Mouse (Mus musculus): ENCODE results near the gene Laptm4a. TPM values are rescaled to one million over a fixed set of nuclear protein-coding genes. Genes with fewer than 3 reads are reported as not detected.
A peak's percentile ranks its signal among the peaks of the same experiment; 100 is the strongest.
"Not testable (repeated sequence)": the region's sequence is repeated elsewhere in the genome, so short reads cannot be mapped to it uniquely, and the experiment has no call there.

Laptm4a gene
- polyA plus RNA-seq, 1 experiment from 2014 or later = 129 TPM

- H3K27me3 ChIP-seq (replicated peaks; ENCODE audit: control insufficient read depth, insufficient read depth, low read length) = no peaks in the 10 kb centered on the region
- WGBS = 45% methylated on average over 1 of the region's 1 CpGs
- 0 out of 2 replicates have a peak, but pooled peaks cover 2% of the 10 kb centered on the region for H3K36me3 ChIP-seq (ENCODE audit: control insufficient read depth, insufficient read depth, low read length)
- H3K4me2 ChIP-seq = peak overlapping the region; percentile 70
- H3K9me3 ChIP-seq (ENCODE audit: control insufficient read depth, low read length) = no peaks in the 10 kb centered on the region
- peak overlapping the region; percentile 76 for H3K4me3 ChIP-seq (ENCODE audit: low read depth, low read length)
- H3K27ac ChIP-seq (ENCODE audit: low read depth, low read length) = peak overlapping the region; percentile 73; the same call in 1 of the 2 replicates
- peaks cover 14% of the 10 kb centered on the region for H3K4me1 ChIP-seq (replicated peaks; ENCODE audit: control insufficient read depth, insufficient read depth, low read length)
- DNase-seq (ENCODE audit: low spot score) (no peak), ATAC-seq (replicated peaks; ENCODE audit: low FRiP score) (no peak)
- H3K9ac ChIP-seq (ENCODE audit: low read depth, low read length) = peak overlapping the region; percentile 69
Observed at GRCm38 (mm10) chr12:8920996-8921393, 469 bp upstream of the Laptm4a start.

- H3K9me3 ChIP-seq (ENCODE audit: control insufficient read depth, low read length) = no peaks in the 10 kb centered on the region
- H3K4me1 ChIP-seq (replicated peaks; ENCODE audit: control insufficient read depth, insufficient read depth, low read length) = peaks cover 14% of the 10 kb centered on the region
- 3% methylated on average over 30 of the region's 30 CpGs for WGBS
Observed at GRCm38 (mm10) chr12:8922369-8923124, 1.1 kb downstream of the Laptm4a start.

GRCm38 (mm10) chr12:8923125-8923410, 1.6 kb downstream of the Laptm4a start:
- H3K36me3 ChIP-seq (ENCODE audit: control insufficient read depth, insufficient read depth, low read length) = 0 out of 2 replicates have a peak, but pooled peaks cover 4% of the 10 kb centered on the region

More at GRCm38 (mm10) chr12:8922369-8923124, 1.1 kb downstream of the Laptm4a start:
- Histone ChIP-seq H3K27me3 (replicated peaks; ENCODE audit: control insufficient read depth, insufficient read depth, low read length) (no peaks in the 10 kb centered on the region), H3K27ac (ENCODE audit: low read depth, low read length) (peak overlapping the region; percentile 90), H3K4me3 (ENCODE audit: low read depth, low read length) (peak overlapping the region; percentile 76), H3K9ac (ENCODE audit: low read depth, low read length) (peak overlapping the region; percentile 77), H3K36me3 (ENCODE audit: control insufficient read depth, insufficient read depth, low read length) (0 out of 2 replicates have a peak, but pooled peaks cover 4% of the 10 kb centered on the region), H3K4me2 (peak overlapping the region; percentile 72)
- ATAC-seq (replicated peaks; ENCODE audit: low FRiP score) (no peak), DNase-seq (ENCODE audit: low spot score) (no peak)

GRCm38 (mm10) chr12:8923603-8924002, 2.1 kb downstream of the Laptm4a start:
- Histone ChIP-seq H3K4me2 (peak overlapping the region; percentile 72), H3K4me3 (ENCODE audit: low read depth, low read length) (peak overlapping the region; percentile 76), H3K27ac (ENCODE audit: low read depth, low read length) (no peak overlapping the region), H3K9me3 (ENCODE audit: control insufficient read depth, low read length) (no peaks in the 10 kb centered on the region), H3K4me1 (replicated peaks; ENCODE audit: control insufficient read depth, insufficient read depth, low read length) (peaks cover 14% of the 10 kb centered on the region), H3K27me3 (replicated peaks; ENCODE audit: control insufficient read depth, insufficient read depth, low read length) (no peaks in the 10 kb centered on the region), H3K36me3 (ENCODE audit: control insufficient read depth, insufficient read depth, low read length) (0 out of 2 replicates have a peak, but pooled peaks cover 4% of the 10 kb centered on the region), H3K9ac (ENCODE audit: low read depth, low read length) (peak overlapping the region; percentile 77)
- WGBS = 54% methylated on average over 2 of the region's 2 CpGs
- DNase-seq (ENCODE audit: low spot score) (no peak), ATAC-seq (replicated peaks; ENCODE audit: low FRiP score) (no peak)

More at GRCm38 (mm10) chr12:8923125-8923410, 1.6 kb downstream of the Laptm4a start:
- H3K9ac ChIP-seq (ENCODE audit: low read depth, low read length) = peak overlapping the region; percentile 77
- H3K4me3 ChIP-seq (ENCODE audit: low read depth, low read length) = peak overlapping the region; percentile 76
- peak overlapping the region; percentile 90; the same call in 1 of the 2 replicates for H3K27ac ChIP-seq (ENCODE audit: low read depth, low read length)
- WGBS = 19% methylated on average over 5 of the region's 5 CpGs
- ATAC-seq (replicated peaks; ENCODE audit: low FRiP score) (peak; percentile 40), DNase-seq (ENCODE audit: low spot score) (no peak)
- H3K4me1 ChIP-seq (replicated peaks; ENCODE audit: control insufficient read depth, insufficient read depth, low read length) = peaks cover 14% of the 10 kb centered on the region
- no peaks in the 10 kb centered on the region for H3K9me3 ChIP-seq (ENCODE audit: control insufficient read depth, low read length)
- H3K27me3 ChIP-seq (replicated peaks; ENCODE audit: control insufficient read depth, insufficient read depth, low read length) = no peaks in the 10 kb centered on the region
- peak overlapping the region; percentile 72 for H3K4me2 ChIP-seq

GRCm38 (mm10) chr12:8927652-8928051, 6.2 kb downstream of the Laptm4a start:
- H3K27me3 ChIP-seq (replicated peaks; ENCODE audit: control insufficient read depth, insufficient read depth, low read length) = no peaks in the 10 kb centered on the region
- no peak overlapping the region for H3K4me2 ChIP-seq
- no peak for DNase-seq (ENCODE audit: low spot score)
- no peak overlapping the region for H3K9ac ChIP-seq (ENCODE audit: low read depth, low read length)
- peaks cover 21% of the 10 kb centered on the region for H3K4me1 ChIP-seq (replicated peaks; ENCODE audit: control insufficient read depth, insufficient read depth, low read length)
- ATAC-seq (replicated peaks; ENCODE audit: low FRiP score) = no peak
- no peak overlapping the region for H3K27ac ChIP-seq (ENCODE audit: low read depth, low read length)
- WGBS = 87% methylated on average over 3 of the region's 3 CpGs
- no peaks in the 10 kb centered on the region for H3K9me3 ChIP-seq (ENCODE audit: control insufficient read depth, low read length)
- 0 out of 2 replicates have a peak, but pooled peaks cover 4% of the 10 kb centered on the region for H3K36me3 ChIP-seq (ENCODE audit: control insufficient read depth, insufficient read depth, low read length)
- H3K4me3 ChIP-seq (ENCODE audit: low read depth, low read length) = no peak overlapping the region

GRCm38 (mm10) chr12:8928766-8929165, 7.3 kb downstream of the Laptm4a start:
- H3K27ac ChIP-seq (ENCODE audit: low read depth, low read length) = no peak overlapping the region
- ATAC-seq (replicated peaks; ENCODE audit: low FRiP score) (no peak), DNase-seq (ENCODE audit: low spot score) (no peak)
- H3K4me2 ChIP-seq = no peak overlapping the region
- no peaks in the 10 kb centered on the region for H3K27me3 ChIP-seq (replicated peaks; ENCODE audit: control insufficient read depth, insufficient read depth, low read length)
- no peak overlapping the region for H3K9ac ChIP-seq (ENCODE audit: low read depth, low read length)
- H3K4me3 ChIP-seq (ENCODE audit: low read depth, low read length) = no peak overlapping the region
- H3K36me3 ChIP-seq (ENCODE audit: control insufficient read depth, insufficient read depth, low read length) = peaks cover 6% of the 10 kb centered on the region; the same call in 1 of the 2 replicates
- 84% methylated on average over 4 of the region's 4 CpGs for WGBS
- H3K9me3 ChIP-seq (ENCODE audit: control insufficient read depth, low read length) = no peaks in the 10 kb centered on the region
- peaks cover 13% of the 10 kb centered on the region for H3K4me1 ChIP-seq (replicated peaks; ENCODE audit: control insufficient read depth, insufficient read depth, low read length)

- Histone ChIP-seq H3K4me3 (ENCODE audit: low read depth, low read length) (no peak overlapping the region), H3K4me2 (no peak overlapping the region), H3K27ac (ENCODE audit: low read depth, low read length) (no peak overlapping the region), H3K36me3 (ENCODE audit: control insufficient read depth, insufficient read depth, low read length) (peaks cover 23% of the 10 kb centered on the region), H3K9ac (ENCODE audit: low read depth, low read length) (no peak overlapping the region), H3K27me3 (replicated peaks; ENCODE audit: control insufficient read depth, insufficient read depth, low read length) (no peaks in the 10 kb centered on the region), H3K9me3 (ENCODE audit: control insufficient read depth, low read length) (no peaks in the 10 kb centered on the region), H3K4me1 (replicated peaks; ENCODE audit: control insufficient read depth, insufficient read depth, low read length) (peaks cover 11% of the 10 kb centered on the region)
- DNase-seq (ENCODE audit: low spot score) (no peak), ATAC-seq (replicated peaks; ENCODE audit: low FRiP score) (peak; percentile 54; the same call in 1 of the 2 replicates)
- 54% methylated on average over 4 of the region's 4 CpGs for WGBS
Observed at GRCm38 (mm10) chr12:8931083-8931482, 9.6 kb downstream of the Laptm4a start.

- Histone ChIP-seq H3K4me2 (no peak overlapping the region), H3K9me3 (ENCODE audit: control insufficient read depth, low read length) (no peaks in the 10 kb centered on the region), H3K27ac (ENCODE audit: low read depth, low read length) (no peak overlapping the region), H3K9ac (ENCODE audit: low read depth, low read length) (no peak overlapping the region), H3K36me3 (ENCODE audit: control insufficient read depth, insufficient read depth, low read length) (peaks cover 44% of the 10 kb centered on the region), H3K4me1 (replicated peaks; ENCODE audit: control insufficient read depth, insufficient read depth, low read length) (peaks cover 9% of the 10 kb centered on the region), H3K27me3 (replicated peaks; ENCODE audit: control insufficient read depth, insufficient read depth, low read length) (no peaks in the 10 kb centered on the region), H3K4me3 (ENCODE audit: low read depth, low read length) (no peak overlapping the region)
- 83% methylated on average over 5 of the region's 5 CpGs for WGBS
- DNase-seq (ENCODE audit: low spot score) (no peak), ATAC-seq (replicated peaks; ENCODE audit: low FRiP score) (no peak)
Observed at GRCm38 (mm10) chr12:8935349-8935748, 13.9 kb downstream of the Laptm4a start.

GRCm38 (mm10) chr12:8936210-8936609, 14.7 kb downstream of the Laptm4a start:
- H3K9me3 ChIP-seq (ENCODE audit: control insufficient read depth, low read length); DNase-seq (ENCODE audit: low spot score); H3K27ac ChIP-seq (ENCODE audit: low read depth, low read length); H3K4me2 ChIP-seq; H3K4me1 ChIP-seq (replicated peaks; ENCODE audit: control insufficient read depth, insufficient read depth, low read length); ATAC-seq (replicated peaks; ENCODE audit: low FRiP score); H3K9ac ChIP-seq (ENCODE audit: low read depth, low read length); H3K27me3 ChIP-seq (replicated peaks; ENCODE audit: control insufficient read depth, insufficient read depth, low read length); H3K4me3 ChIP-seq (ENCODE audit: low read depth, low read length): not testable (repeated sequence)
- peaks cover 44% of the 10 kb centered on the region for H3K36me3 ChIP-seq (ENCODE audit: control insufficient read depth, insufficient read depth, low read length)
- WGBS = 71% methylated on average over 4 of the region's 4 CpGs
